Mouse (Mus musculus): Measurements from ENCODE around the gene Mtx3. TPM values are rescaled to one million over a fixed set of nuclear protein-coding genes. Genes with fewer than 3 reads are reported as not detected.

Gene Mtx3
- polyA plus RNA-seq (2017; shearing (Covaris generic)), result 1.9 TPM

GRCm38 (mm10) chr13:92844586-92845221, at the start of gene Mtx3:
TSS of gene Mtx3 (plus strand) at chr13:92844760.

Other genes starting within 250 kb of the Mtx3 start
- 33.8 TPM for gene Serinc5, start 233.7 kb upstream of the Mtx3 start, polyA plus RNA-seq (2017; shearing (Covaris generic))
- gene Thbs4, start 49.9 kb upstream of the Mtx3 start, polyA plus RNA-seq (2017; shearing (Covaris generic)), result not detected

All from inflammation-experienced regulatory T-cells, adult 16 weeks (primary cell).